Mouse (Mus musculus) heart, adult 2 months (tissue): ENCODE data around the gene Lrrfip1.

Experiments
- EP300 ChIP-seq: fragments of 200-500 bp; IDR thresholded peaks from 2 replicates; pipeline ENCODE4 v1.6.1; 2011; ENCODE audit warnings: low read depth, low read length, control low read depth; ENCODE audit not compliant: insufficient read depth
- POLR2A ChIP-seq: fragments of 200-500 bp; IDR thresholded peaks from 2 replicates; pipeline ENCODE4 v1.6.1; 2011; ENCODE audit warnings: mild to moderate bottlenecking, low read depth, low read length, control low read depth; ENCODE audit not compliant: insufficient read depth

GRCm38 (mm10) chr1:91043191-91043590 lies 44.7 kb downstream of the Lrrfip1 start:
- no peak for TF ChIP-seq POLR2A
- no peak for TF ChIP-seq EP300
